Mouse (Mus musculus) midbrain, embryonic 13.5 days (tissue): ENCODE measurements around the gene Ccl3. TPM values are rescaled to one million over a fixed set of nuclear protein-coding genes. Genes with fewer than 3 reads are reported as not detected.

ENCODE experiments used
- ATAC-seq: fragments of 200-750 bp; cut with Nextera tagmentation; 2 replicates; pipeline ENCODE4 v1.8.0; 2017; ENCODE audit warnings: mild to moderate bottlenecking, moderate TSS enrichment, moderate library complexity
- H3K27ac ChIP-seq: fragments of 300-500 bp; sonication (generic); 2 replicates; pipeline ENCODE4 v1.5.1; 2015; ENCODE audit warnings: inconsistent platforms, mild to moderate bottlenecking, moderate library complexity
- H3K27me3 ChIP-seq: fragments of 300-500 bp; sonication (generic); 2 replicates; pipeline ENCODE4 v1.6.1; 2015; ENCODE audit warnings: mild to moderate bottlenecking, inconsistent platforms
- H3K36me3 ChIP-seq: fragments of 300-500 bp; sonication (generic); 2 replicates; pipeline ENCODE4 v1.6.1; 2015; ENCODE audit warnings: mild to moderate bottlenecking, inconsistent platforms
- H3K4me1 ChIP-seq: fragments of 300-500 bp; sonication (generic); replicated peaks from 2 replicates; pipeline ENCODE4 v1.6.1; 2015; ENCODE audit warnings: inconsistent platforms
- H3K4me2 ChIP-seq: fragments of 300-500 bp; sonication (generic); replicated peaks from 2 replicates; pipeline ENCODE4 v1.6.1; 2015; ENCODE audit warnings: moderate library complexity, mild to moderate bottlenecking, inconsistent platforms
- H3K4me3 ChIP-seq: fragments of 300-500 bp; sonication (generic); replicated peaks from 2 replicates; pipeline ENCODE4 v1.5.1; 2015; ENCODE audit warnings: mild to moderate bottlenecking, inconsistent platforms
- H3K9ac ChIP-seq: fragments of 300-500 bp; sonication (generic); replicated peaks from 2 replicates; pipeline ENCODE4 v1.6.1; 2015; ENCODE audit warnings: mild to moderate bottlenecking, inconsistent platforms
- H3K9me3 ChIP-seq: fragments of 300-500 bp; sonication (generic); 2 replicates; pipeline ENCODE4 v1.6.1; 2016; ENCODE audit warnings: mild to moderate bottlenecking, inconsistent platforms
- WGBS: fragments of 180-500 bp; shearing (Covaris S2); methylation state at CpG from one replicate; pipeline ENCODE4 v1.1.7; 2015; 5-methylcytosine and 5-hydroxymethylcytosine counted together
- polyA plus RNA-seq: library from polyadenylated mRNA; unstranded; fragments of >200 nt; fragmentation: Nextera tagmentation; extraction: Ambion mirVana; gene quantifications from 2 replicates; pipeline ENCODE4 v1.2.1, GENCODE M21; 2015

The Ccl3 gene
- polyA plus RNA-seq, 1 experiment from 2014 or later, result 0.65 TPM

- no peaks in the 10 kb centered on the region for H3K9me3 ChIP-seq
- H3K4me3 ChIP-seq, result no peak overlapping the region
- H3K27me3 ChIP-seq, result no peaks in the 10 kb centered on the region
- H3K4me2 ChIP-seq, result no peak overlapping the region
- H3K36me3 ChIP-seq, result no peaks in the 10 kb centered on the region
- WGBS, result 62% methylated on average over 5 of the region's 5 CpGs
- H3K9ac ChIP-seq, result no peak overlapping the region
- H3K4me1 ChIP-seq, result no peaks in the 10 kb centered on the region
- H3K27ac ChIP-seq, result no peak overlapping the region
- no peak for ATAC-seq
These were observed 30.9 kb downstream of the Ccl3 start for GRCm38 (mm10) chr11:83618238-83618637.

- no peaks in the 10 kb centered on the region for H3K27me3 ChIP-seq
- no peak overlapping the region for H3K4me2 ChIP-seq
- no peak overlapping the region for H3K4me3 ChIP-seq
- no peak for ATAC-seq
- H3K4me1 ChIP-seq, result no peaks in the 10 kb centered on the region
- no peak overlapping the region for H3K9ac ChIP-seq
- WGBS, result 98% methylated on average over 1 of the region's 1 CpGs
- H3K27ac ChIP-seq, result no peak overlapping the region
- no peaks in the 10 kb centered on the region for H3K9me3 ChIP-seq
- no peaks in the 10 kb centered on the region for H3K36me3 ChIP-seq
These were observed 32.6 kb downstream of the Ccl3 start for GRCm38 (mm10) chr11:83616586-83616985.

GRCm38 (mm10) chr11:83610900-83611299, 38.3 kb downstream of the Ccl3 start:
- Histone ChIP-seq H3K27me3 (no peaks in the 10 kb centered on the region), H3K36me3 (no peaks in the 10 kb centered on the region), H3K4me3 (no peak overlapping the region), H3K9me3 (no peaks in the 10 kb centered on the region), H3K4me2 (no peak overlapping the region), H3K9ac (no peak overlapping the region), H3K4me1 (no peaks in the 10 kb centered on the region), H3K27ac (no peak overlapping the region)
- no peak for ATAC-seq
- 87% methylated on average over 2 of the region's 2 CpGs for WGBS

GRCm38 (mm10) chr11:83606396-83606795, 42.8 kb downstream of the Ccl3 start:
- H3K27me3 ChIP-seq, result no peaks in the 10 kb centered on the region
- ATAC-seq, result no peak
- no peaks in the 10 kb centered on the region for H3K9me3 ChIP-seq
- no peak overlapping the region for H3K4me3 ChIP-seq
- H3K4me2 ChIP-seq, result no peak overlapping the region
- no peak overlapping the region for H3K27ac ChIP-seq
- WGBS, result 52% methylated on average over 1 of the region's 1 CpGs
- no peaks in the 10 kb centered on the region for H3K4me1 ChIP-seq
- no peak overlapping the region for H3K9ac ChIP-seq
- no peaks in the 10 kb centered on the region for H3K36me3 ChIP-seq

GRCm38 (mm10) chr11:83605535-83605934, 43.6 kb downstream of the Ccl3 start:
- Histone ChIP-seq H3K27ac (no peak overlapping the region), H3K9ac (no peak overlapping the region), H3K4me2 (no peak overlapping the region), H3K4me1 (no peaks in the 10 kb centered on the region), H3K36me3 (no peaks in the 10 kb centered on the region), H3K9me3 (no peaks in the 10 kb centered on the region), H3K4me3 (no peak overlapping the region), H3K27me3 (no peaks in the 10 kb centered on the region)
- 92% methylated on average over 3 of the region's 3 CpGs for WGBS
- no peak for ATAC-seq

- no peak overlapping the region for H3K4me2 ChIP-seq
- no peak overlapping the region for H3K9ac ChIP-seq
- H3K36me3 ChIP-seq, result no peaks in the 10 kb centered on the region
- no peaks in the 10 kb centered on the region for H3K27me3 ChIP-seq
- no peak overlapping the region for H3K4me3 ChIP-seq
- ATAC-seq, result no peak
- no peaks in the 10 kb centered on the region for H3K4me1 ChIP-seq
- 90% methylated on average over 4 of the region's 4 CpGs for WGBS
- H3K9me3 ChIP-seq, result no peaks in the 10 kb centered on the region
- H3K27ac ChIP-seq, result no peak overlapping the region
These were observed 44.5 kb downstream of the Ccl3 start for GRCm38 (mm10) chr11:83604698-83605097.

GRCm38 (mm10) chr11:83603399-83603798, 45.8 kb downstream of the Ccl3 start:
- Histone ChIP-seq H3K4me1 (no peaks in the 10 kb centered on the region), H3K4me3 (no peak overlapping the region), H3K4me2 (no peak overlapping the region), H3K9ac (no peak overlapping the region), H3K27ac (no peak overlapping the region), H3K9me3 (no peaks in the 10 kb centered on the region), H3K36me3 (no peaks in the 10 kb centered on the region), H3K27me3 (no peaks in the 10 kb centered on the region)
- no peak for ATAC-seq
- WGBS, result 95% methylated on average over 3 of the region's 3 CpGs

- no peaks in the 10 kb centered on the region for H3K9me3 ChIP-seq
- WGBS, result 93% methylated on average over 2 of the region's 2 CpGs
- no peak for ATAC-seq
- no peak overlapping the region for H3K4me3 ChIP-seq
- H3K4me2 ChIP-seq, result no peak overlapping the region
- H3K27ac ChIP-seq, result no peak overlapping the region
- no peaks in the 10 kb centered on the region for H3K4me1 ChIP-seq
- no peaks in the 10 kb centered on the region for H3K36me3 ChIP-seq
- no peaks in the 10 kb centered on the region for H3K27me3 ChIP-seq
- H3K9ac ChIP-seq, result no peak overlapping the region
These were observed 48.6 kb downstream of the Ccl3 start for GRCm38 (mm10) chr11:83600576-83600975.

GRCm38 (mm10) chr11:83598991-83599390, 50.2 kb downstream of the Ccl3 start:
- Histone ChIP-seq H3K27ac (no peak overlapping the region), H3K9me3 (no peaks in the 10 kb centered on the region)
- WGBS, result 89% methylated on average over 3 of the region's 3 CpGs

GRCm38 (mm10) chr11:83598207-83598837, 50.8 kb downstream of the Ccl3 start:
- H3K4me2 ChIP-seq, result no peak overlapping the region
- no peak for ATAC-seq
- no peaks in the 10 kb centered on the region for H3K36me3 ChIP-seq
- no peak overlapping the region for H3K4me3 ChIP-seq
- no peak overlapping the region for H3K27ac ChIP-seq
- no peaks in the 10 kb centered on the region for H3K27me3 ChIP-seq
- no peaks in the 10 kb centered on the region for H3K9me3 ChIP-seq
- no peak overlapping the region for H3K9ac ChIP-seq
- 85% methylated on average over 3 of the region's 3 CpGs for WGBS
- H3K4me1 ChIP-seq, result no peaks in the 10 kb centered on the region

More at GRCm38 (mm10) chr11:83598991-83599390, 50.2 kb downstream of the Ccl3 start:
- no peak overlapping the region for H3K9ac ChIP-seq
- H3K27me3 ChIP-seq, result no peaks in the 10 kb centered on the region
- H3K4me1 ChIP-seq, result no peaks in the 10 kb centered on the region
- no peak for ATAC-seq
- no peak overlapping the region for H3K4me2 ChIP-seq
- H3K36me3 ChIP-seq, result no peaks in the 10 kb centered on the region
- H3K4me3 ChIP-seq, result no peak overlapping the region

Other genes with a start within 250 kb of the Ccl3 start
- 12.0 and 21.1 TPM in 2 replicates for gene Rasl10b, start 240.2 kb downstream of the Ccl3 start, polyA plus RNA-seq
- gene Gas2l2, start 219.9 kb downstream of the Ccl3 start, polyA plus RNA-seq, result 0.17 and 0.23 TPM in 2 replicates
- gene 1700020L24Rik, start 211.7 kb downstream of the Ccl3 start, polyA plus RNA-seq, result not detected in 2 replicates
- 2.5 and 3.6 TPM in 2 replicates for gene Mmp28, start 186.3 kb downstream of the Ccl3 start, polyA plus RNA-seq
- gene Taf15, start 176.3 kb downstream of the Ccl3 start, polyA plus RNA-seq, result 17.6 and 19.9 TPM in 2 replicates
- gene Heatr9, start 127.2 kb downstream of the Ccl3 start, polyA plus RNA-seq, result not detected in 2 replicates
- gene Ccl5, start 118.8 kb downstream of the Ccl3 start, polyA plus RNA-seq, result not detected in 2 replicates
- gene Ccl9, start 70.7 kb downstream of the Ccl3 start, polyA plus RNA-seq, result 1.2 TPM in 2 replicates
- gene Ccl6, start 56.3 kb downstream of the Ccl3 start, polyA plus RNA-seq, result 0.67 and 1.0 TPM in 2 replicates
- gene Rpl9-ps1, start 3.7 kb downstream of the Ccl3 start, polyA plus RNA-seq, result not detected in 2 replicates
- 0.32 TPM in 1 of 2 replicates, not detected in the other for gene Ccl4, start 13.2 kb upstream of the Ccl3 start, polyA plus RNA-seq
- 0.44 TPM in 1 of 2 replicates, not detected in the other for gene Wfdc17, start 54.6 kb upstream of the Ccl3 start, polyA plus RNA-seq
- not detected in 2 replicates for gene Wfdc18, start 59.7 kb upstream of the Ccl3 start, polyA plus RNA-seq
- gene Wfdc21, start 97.6 kb upstream of the Ccl3 start, polyA plus RNA-seq, result 0.43 TPM in 1 of 2 replicates, not detected in the other
- gene Heatr6, start 104.3 kb upstream of the Ccl3 start, polyA plus RNA-seq, result 41.7 and 44.5 TPM in 2 replicates
- 0.10 TPM in 1 of 2 replicates, not detected in the other for gene Hnf1b, start 200.7 kb upstream of the Ccl3 start, polyA plus RNA-seq